Mouse (Mus musculus): ENCODE measurements around the gene Etv5.

DNA sequence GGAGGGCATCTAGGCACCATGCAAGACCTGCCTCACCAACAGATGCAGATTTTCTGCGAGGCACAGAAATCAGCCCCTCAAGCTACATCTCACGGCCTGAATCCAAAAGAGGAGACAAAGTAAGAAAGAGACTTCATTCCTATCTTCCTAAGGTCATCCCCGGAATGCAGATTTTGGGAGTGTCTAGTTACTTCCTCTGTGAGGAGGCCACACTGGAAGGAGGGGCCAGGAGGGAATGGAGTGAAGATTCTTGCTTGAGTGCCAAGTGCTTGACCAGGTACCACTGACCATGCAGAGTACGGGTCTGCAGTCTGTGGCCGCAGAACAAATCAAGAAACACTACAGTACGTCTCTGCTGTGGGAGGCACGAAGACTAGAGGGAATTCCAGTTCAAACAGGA lies 12.7 kb downstream of the Etv5 start:
- TF ChIP-seq POLR2A (IDR thresholded peaks at IDR 0.05; ENCODE audit: low read depth, low read length) = no peak
- TF ChIP-seq EP300 (IDR thresholded peaks at IDR 0.05; ENCODE audit: low read length) = no peak
- TF ChIP-seq CTCF (conservative IDR thresholded peaks at IDR 0.05 in 1 of 2, IDR thresholded peaks at IDR 0.05 in 1 of 2; ENCODE audit: low read depth in 2 of 2, low read length in 2 of 2) = no peak
- TF ChIP-seq ZNF384 (IDR thresholded peaks at IDR 0.05; ENCODE audit: low read depth, low read length) = no peak
- TF ChIP-seq POLR2AphosphoS2 (IDR thresholded peaks at IDR 0.05; ENCODE audit: low read depth, low read length) = no peak

Data from CH12.LX (cell line).